Mouse (Mus musculus): ENCODE measurements around the gene Vwa3b. TPM values are rescaled to one million over a fixed set of nuclear protein-coding genes. Genes with fewer than 3 reads are reported as not detected.

Gene Vwa3b
- polyA plus RNA-seq, 1 experiment from 2014 or later: 1.1 TPM

DNA sequence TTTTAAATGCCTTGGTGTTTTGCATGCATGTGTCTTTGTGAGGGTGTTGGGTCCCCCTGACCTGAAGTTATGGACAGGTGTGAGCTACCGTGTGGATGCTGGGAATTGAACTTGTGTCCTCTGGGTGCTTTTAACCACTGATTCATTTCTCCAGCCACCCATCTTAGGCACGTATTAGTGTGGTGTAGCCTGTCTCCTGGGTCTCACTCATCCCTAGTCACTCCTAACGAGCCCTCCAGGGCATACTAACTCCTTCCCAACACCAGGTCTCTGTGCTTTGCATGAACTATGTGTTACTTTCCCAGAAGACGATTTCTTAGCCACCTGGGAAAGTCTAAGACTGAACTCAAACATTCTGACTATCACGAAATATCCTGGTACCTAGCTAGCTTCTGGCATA, 153.5 kb downstream of the Vwa3b start:
- no peaks in the 10 kb centered on the region for H3K36me3 ChIP-seq (ENCODE audit: control insufficient read depth, insufficient read depth, low read length)
- no peak overlapping the region for H3K27ac ChIP-seq (replicated peaks)
- no peaks in the 10 kb centered on the region for H3K4me1 ChIP-seq (replicated peaks; ENCODE audit: control insufficient read depth, insufficient read depth)
- ATAC-seq (ENCODE audit: low FRiP score, low TSS enrichment): no peak
- no peak overlapping the region for H3K4me2 ChIP-seq (replicated peaks; ENCODE audit: low read depth)
- no peak for DNase-seq (ENCODE audit: low spot score)
- no peak overlapping the region for H3K9ac ChIP-seq (ENCODE audit: low read length)
- 77% methylated on average over 5 of the region's 5 CpGs for WGBS
- no peaks in the 10 kb centered on the region for H3K9me3 ChIP-seq (ENCODE audit: control insufficient read depth, low read length)
- TF ChIP-seq EP300 (optimal IDR thresholded peaks at IDR 0.05): no peak
- no peak for TF ChIP-seq CTCF (IDR thresholded peaks at IDR 0.05; ENCODE audit: low read depth)
- H3K27me3 ChIP-seq (ENCODE audit: control insufficient read depth, insufficient read depth, low read length): no peaks in the 10 kb centered on the region
- H3K4me3 ChIP-seq (ENCODE audit: low read depth, low read length): no peak overlapping the region

GRCm38 (mm10) chr1:37187050-37187449, 160.7 kb downstream of the Vwa3b start:
- no peak overlapping the region for H3K27ac ChIP-seq (replicated peaks)
- DNase-seq (ENCODE audit: low spot score): no peak
- TF ChIP-seq EP300 (optimal IDR thresholded peaks at IDR 0.05) (no peak), CTCF (IDR thresholded peaks at IDR 0.05; ENCODE audit: low read depth) (no peak)
- no peak overlapping the region for H3K4me2 ChIP-seq (replicated peaks; ENCODE audit: low read depth)
- no peaks in the 10 kb centered on the region for H3K27me3 ChIP-seq (ENCODE audit: control insufficient read depth, insufficient read depth, low read length)
- H3K4me3 ChIP-seq (ENCODE audit: low read depth, low read length): no peak overlapping the region
- H3K9me3 ChIP-seq (ENCODE audit: control insufficient read depth, low read length): no peaks in the 10 kb centered on the region
- ATAC-seq (ENCODE audit: low FRiP score, low TSS enrichment): no peak
- no peak overlapping the region for H3K9ac ChIP-seq (ENCODE audit: low read length)
- H3K4me1 ChIP-seq (replicated peaks; ENCODE audit: control insufficient read depth, insufficient read depth): no peaks in the 10 kb centered on the region
- 72% methylated on average over 6 of the region's 6 CpGs for WGBS
- H3K36me3 ChIP-seq (ENCODE audit: control insufficient read depth, insufficient read depth, low read length): no peaks in the 10 kb centered on the region

DNA sequence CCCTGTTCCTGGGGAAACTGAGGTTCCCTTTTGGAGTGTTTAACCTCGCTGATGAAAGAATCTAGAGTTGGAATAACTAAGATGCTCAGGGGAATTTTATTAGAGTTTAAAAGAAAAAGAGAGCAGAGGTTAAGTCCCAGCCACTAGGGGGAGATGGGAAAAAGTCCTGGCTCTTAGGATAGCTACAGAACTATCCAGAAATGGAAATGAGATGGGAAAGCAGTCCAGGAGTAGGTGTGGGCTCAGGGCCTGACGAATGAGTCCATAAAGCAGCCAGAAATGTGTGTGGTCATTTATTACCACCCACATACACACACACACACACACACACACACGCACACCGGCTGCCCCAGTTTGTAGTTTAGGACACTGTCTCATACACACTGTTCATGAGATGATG, 168.2 kb downstream of the Vwa3b start:
- TF ChIP-seq EP300 (optimal IDR thresholded peaks at IDR 0.05): no peak
- TF ChIP-seq CTCF (IDR thresholded peaks at IDR 0.05; ENCODE audit: low read depth): peak; percentile 71
- Histone ChIP-seq H3K36me3 (ENCODE audit: control insufficient read depth, insufficient read depth, low read length) (no peaks in the 10 kb centered on the region), H3K9ac (ENCODE audit: low read length) (no peak overlapping the region), H3K9me3 (ENCODE audit: control insufficient read depth, low read length) (no peaks in the 10 kb centered on the region), H3K27ac (replicated peaks) (no peak overlapping the region), H3K4me3 (ENCODE audit: low read depth, low read length) (no peak overlapping the region), H3K27me3 (ENCODE audit: control insufficient read depth, insufficient read depth, low read length) (no peaks in the 10 kb centered on the region), H3K4me1 (replicated peaks; ENCODE audit: control insufficient read depth, insufficient read depth) (no peaks in the 10 kb centered on the region), H3K4me2 (replicated peaks; ENCODE audit: low read depth) (no peak overlapping the region)
- ATAC-seq (ENCODE audit: low FRiP score, low TSS enrichment): peak; percentile 45; the same call in 1 of the 2 replicates
- WGBS: 41% methylated on average over 4 of the region's 4 CpGs
- DNase-seq (ENCODE audit: low spot score): no peak

GRCm38 (mm10) chr1:37201406-37201805, 175.0 kb downstream of the Vwa3b start:
- H3K4me2 ChIP-seq (replicated peaks; ENCODE audit: low read depth): no peak overlapping the region
- H3K27ac ChIP-seq (replicated peaks): no peak overlapping the region
- 79% methylated on average over 4 of the region's 4 CpGs for WGBS
- no peaks in the 10 kb centered on the region for H3K36me3 ChIP-seq (ENCODE audit: control insufficient read depth, insufficient read depth, low read length)
- H3K9me3 ChIP-seq (ENCODE audit: control insufficient read depth, low read length): no peaks in the 10 kb centered on the region
- H3K9ac ChIP-seq (ENCODE audit: low read length): no peak overlapping the region
- no peak for DNase-seq (ENCODE audit: low spot score)
- H3K4me1 ChIP-seq (replicated peaks; ENCODE audit: control insufficient read depth, insufficient read depth): no peaks in the 10 kb centered on the region
- TF ChIP-seq EP300 (optimal IDR thresholded peaks at IDR 0.05) (no peak), CTCF (IDR thresholded peaks at IDR 0.05; ENCODE audit: low read depth) (no peak)
- H3K4me3 ChIP-seq (ENCODE audit: low read depth, low read length): no peak overlapping the region
- no peak for ATAC-seq (ENCODE audit: low FRiP score, low TSS enrichment)
- H3K27me3 ChIP-seq (ENCODE audit: control insufficient read depth, insufficient read depth, low read length): no peaks in the 10 kb centered on the region

DNA sequence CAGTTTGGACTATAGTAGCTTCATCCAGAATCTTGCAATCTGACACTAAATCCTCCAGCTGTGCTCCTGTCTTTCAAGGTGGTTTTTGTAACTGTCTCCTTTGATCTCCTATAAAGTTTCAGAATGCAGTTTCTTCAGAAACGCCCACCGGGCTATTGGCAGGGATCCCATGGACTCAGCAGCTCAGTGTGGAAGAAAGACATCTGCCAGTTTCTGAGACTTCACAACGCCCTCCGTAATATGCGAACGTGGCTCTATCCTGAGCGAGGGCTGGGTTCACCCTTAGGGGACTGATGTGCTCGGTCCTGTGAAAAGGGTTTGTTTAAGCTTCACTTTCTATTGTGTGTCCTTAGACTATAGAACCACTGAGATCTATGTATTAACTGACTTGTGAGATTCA, 181.3 kb downstream of the Vwa3b start:
- H3K9me3 ChIP-seq (ENCODE audit: control insufficient read depth, low read length): no peaks in the 10 kb centered on the region
- TF ChIP-seq CTCF (IDR thresholded peaks at IDR 0.05; ENCODE audit: low read depth) (no peak), EP300 (optimal IDR thresholded peaks at IDR 0.05) (no peak)
- WGBS: 39% methylated on average over 8 of the region's 8 CpGs
- no peak overlapping the region for H3K4me3 ChIP-seq (ENCODE audit: low read depth, low read length)
- H3K36me3 ChIP-seq (ENCODE audit: control insufficient read depth, insufficient read depth, low read length): no peaks in the 10 kb centered on the region
- H3K4me1 ChIP-seq (replicated peaks; ENCODE audit: control insufficient read depth, insufficient read depth): no peaks in the 10 kb centered on the region
- H3K27me3 ChIP-seq (ENCODE audit: control insufficient read depth, insufficient read depth, low read length): no peaks in the 10 kb centered on the region
- no peak overlapping the region for H3K4me2 ChIP-seq (replicated peaks; ENCODE audit: low read depth)
- no peak overlapping the region for H3K27ac ChIP-seq (replicated peaks)
- no peak for ATAC-seq (ENCODE audit: low FRiP score, low TSS enrichment)
- H3K9ac ChIP-seq (ENCODE audit: low read length): no peak overlapping the region
- no peak for DNase-seq (ENCODE audit: low spot score)

GRCm38 (mm10) chr1:37212375-37212774, 186.0 kb downstream of the Vwa3b start:
- Histone ChIP-seq H3K4me1 (replicated peaks; ENCODE audit: control insufficient read depth, insufficient read depth) (no peaks in the 10 kb centered on the region), H3K36me3 (ENCODE audit: control insufficient read depth, insufficient read depth, low read length) (no peaks in the 10 kb centered on the region), H3K9me3 (ENCODE audit: control insufficient read depth, low read length) (no peaks in the 10 kb centered on the region), H3K27ac (replicated peaks) (no peak overlapping the region), H3K4me2 (replicated peaks; ENCODE audit: low read depth) (no peak overlapping the region), H3K9ac (ENCODE audit: low read length) (no peak overlapping the region), H3K27me3 (ENCODE audit: control insufficient read depth, insufficient read depth, low read length) (no peaks in the 10 kb centered on the region), H3K4me3 (ENCODE audit: low read depth, low read length) (no peak overlapping the region)
- WGBS: 89% methylated on average over 9 of the region's 9 CpGs
- ATAC-seq (ENCODE audit: low FRiP score, low TSS enrichment): no peak
- DNase-seq (ENCODE audit: low spot score): no peak
- TF ChIP-seq EP300 (optimal IDR thresholded peaks at IDR 0.05) (no peak), CTCF (IDR thresholded peaks at IDR 0.05; ENCODE audit: low read depth) (no peak)
